In genomic region chr8:83442243-83443051, GRCm38 (mm10) we compare ENCODE assay signal across 8 mouse cellular contexts. TPM values are rescaled to one million over a fixed set of nuclear protein-coding genes. Genes with fewer than 3 reads are reported as not detected.
DNase-seq lines count a peak whose midpoint lies in the region; ATAC-seq and TF ChIP-seq lines count a peak whose summit lies in the region.

No protein-coding gene starts in this region.

- H3K27ac ChIP-seq in hindbrain, embryonic 10.5 days, result peak overlapping the region; percentile 96
- peak overlapping the region; percentile 72 for H3K27ac ChIP-seq in lung, postnatal 0 days (ENCODE audit: low read length)

- H3K9ac ChIP-seq in lung, postnatal 0 days (replicated peaks; ENCODE audit: low read depth), result peak overlapping the region; percentile 74

- peak; percentile 99 for DNase-seq in MN1 (ENCODE audit: low spot score)
- peak; percentile 98 for DNase-seq in cerebellum, adult 9-10 months
- DNase-seq in hindbrain, embryonic 10.5 days (ENCODE audit: low spot score), result peak; percentile 99
- DNase-seq in layer of hippocampus, adult 9-11 months, result peak; percentile 98
- peak; percentile 99 for DNase-seq in lung, postnatal 0 days (ENCODE audit: low spot score)
- peak; percentile 94 for DNase-seq in ovary, postnatal 14 days (ENCODE audit: low spot score)
- peak; percentile 98 for DNase-seq in thymus, postnatal 14 days

- peak overlapping the region; percentile 83 for H3K4me2 ChIP-seq in lung, postnatal 0 days (replicated peaks; ENCODE audit: low read depth, low read length)

- peaks cover 20% of the 10 kb centered on the region for H3K4me1 ChIP-seq in hindbrain, embryonic 10.5 days (replicated peaks)
- H3K4me1 ChIP-seq in lung, postnatal 0 days (ENCODE audit: insufficient read depth, low read depth, low read length), result peaks cover 4% of the 10 kb centered on the region; the same call in 1 of the 2 replicates

- WGBS in hindbrain, embryonic 10.5 days, result under 1% methylated on average over 64 of the region's 64 CpGs
- WGBS in lung, postnatal 0 days, result 1% methylated on average over 64 of the region's 64 CpGs

- peak; percentile 95 for ATAC-seq in frontal cortex, adult (ENCODE audit: low TSS enrichment)
- peak; percentile 100 for ATAC-seq in lung, postnatal 0 days

- H3K27me3 ChIP-seq in hindbrain, embryonic 10.5 days (ENCODE audit: insufficient read depth, poor library complexity, severe bottlenecking), result no peaks in the 10 kb centered on the region
- H3K27me3 ChIP-seq in lung, postnatal 0 days (replicated peaks; ENCODE audit: insufficient read depth, low read length), result no peaks in the 10 kb centered on the region

- no peak for TF ChIP-seq EP300 in lung, postnatal 0 days (IDR thresholded peaks at IDR 0.05)

- no peaks in the 10 kb centered on the region for H3K9me3 ChIP-seq in hindbrain, embryonic 10.5 days
- no peaks in the 10 kb centered on the region for H3K9me3 ChIP-seq in lung, postnatal 0 days (ENCODE audit: low read length)

- peak overlapping the region; percentile 90 for H3K4me3 ChIP-seq in hindbrain, embryonic 10.5 days
- peak overlapping the region; percentile 74 for H3K4me3 ChIP-seq in lung, postnatal 0 days (ENCODE audit: low read depth, low read length)

- peaks cover 7% of the 10 kb centered on the region for H3K36me3 ChIP-seq in hindbrain, embryonic 10.5 days
- H3K36me3 ChIP-seq in lung, postnatal 0 days (ENCODE audit: insufficient read depth, low read length), result no peaks in the 10 kb centered on the region

- TF ChIP-seq CTCF in lung, postnatal 0 days (IDR thresholded peaks at IDR 0.05), result no peak

RNA-seq across cellular contexts. Expression of gene Scoc, which starts 15.7 kb away (rescaled TPM):
- polyA plus RNA-seq in hindbrain, embryonic 10.5 days (2016; fragmentation: Nextera tagmentation; extraction: Ambion mirVana), result 112 and 114 TPM in 2 replicates
- polyA plus RNA-seq in lung, postnatal 0 days (2015; fragmentation: Nextera tagmentation; extraction: Ambion mirVana), result 80.5 and 95.1 TPM in 2 replicates

RNA-seq across cellular contexts. Expression of gene Clgn, which starts 52.8 kb away (rescaled TPM):
- polyA plus RNA-seq in hindbrain, embryonic 10.5 days (2016; fragmentation: Nextera tagmentation; extraction: Ambion mirVana), result 2.9 and 3.5 TPM in 2 replicates
- 0.07 and 0.11 TPM in 2 replicates for polyA plus RNA-seq in lung, postnatal 0 days (2015; fragmentation: Nextera tagmentation; extraction: Ambion mirVana)

Comparison
In these comparisons a context has a peak if more than half of its experiments do, and no peak if none do; other contexts are left out.
1. Peak in every context shown above with its lines: DNase-seq, ATAC-seq, H3K4me3 ChIP-seq and H3K27ac ChIP-seq.